In the genomic region with DNA sequence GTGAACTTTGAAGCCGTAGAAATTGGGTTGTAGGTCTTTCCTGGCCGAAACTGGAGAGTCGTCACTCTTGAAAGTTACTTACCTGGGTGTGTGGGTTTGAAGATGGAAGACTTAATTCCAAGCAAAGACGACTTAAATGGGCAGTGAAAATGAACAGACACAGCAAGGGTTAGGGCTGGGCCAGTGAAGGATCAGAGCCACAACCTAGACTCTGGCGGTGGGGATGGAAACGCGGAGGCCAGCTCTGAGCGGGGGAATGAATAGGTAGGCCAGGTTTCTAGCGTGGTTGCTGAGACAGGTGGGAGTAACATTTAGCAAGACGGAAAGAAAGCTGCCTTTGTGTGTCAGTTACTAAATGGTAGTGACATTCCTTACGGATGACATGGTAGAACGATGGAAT, we compare ENCODE assay signal across 7 mouse cellular contexts. TPM values are rescaled to one million over a fixed set of nuclear protein-coding genes. Genes with fewer than 3 reads are reported as not detected.
A peak's percentile ranks its signal among the peaks of the same experiment; 100 is the strongest.
DNase-seq lines count a peak whose midpoint lies in the region; ATAC-seq and TF ChIP-seq lines count a peak whose summit lies in the region.

No protein-coding gene starts in this region.

- intact Hi-C loops in left cerebral cortex, adult 2 months (cut with DNase I): loop anchor here (2.0 to 10.0 kb wide), 2 partner anchors 108 to 572 kb away; partner anchors contain the start of gene Zfand3

- no peaks in the 10 kb centered on the region for H3K9me3 ChIP-seq in embryonic facial prominence, embryonic 11.5 days (replicated peaks; ENCODE audit: control insufficient read depth, low read length)
- H3K9me3 ChIP-seq in hindbrain, embryonic 16.5 days (ENCODE audit: control insufficient read depth, low read length): no peaks in the 10 kb centered on the region
- H3K9me3 ChIP-seq in neural tube, embryonic 12.5 days: no peaks in the 10 kb centered on the region

- H3K27ac ChIP-seq in left cerebral cortex, adult 2 months: peak overlapping the region; percentile 100
- H3K27ac ChIP-seq in embryonic facial prominence, embryonic 11.5 days (replicated peaks; ENCODE audit: low read depth, low read length): no peak overlapping the region
- H3K27ac ChIP-seq in hindbrain, embryonic 16.5 days (ENCODE audit: low read depth, low read length): peak overlapping the region; percentile 93
- no peak overlapping the region for H3K27ac ChIP-seq in neural tube, embryonic 12.5 days

- 61% methylated on average over 12 of the region's 12 CpGs for WGBS in embryonic facial prominence, embryonic 11.5 days
- WGBS in hindbrain, embryonic 16.5 days: 59% methylated on average over 12 of the region's 12 CpGs
- WGBS in neural tube, embryonic 12.5 days: 63% methylated on average over 12 of the region's 12 CpGs

- H3K4me3 ChIP-seq in left cerebral cortex, adult 2 months: peak overlapping the region; percentile 91
- H3K4me3 ChIP-seq in embryonic facial prominence, embryonic 11.5 days (ENCODE audit: low read depth, low read length): peak overlapping the region; percentile 61
- peak overlapping the region; percentile 76 for H3K4me3 ChIP-seq in hindbrain, embryonic 16.5 days (ENCODE audit: low read length)
- H3K4me3 ChIP-seq in neural tube, embryonic 12.5 days: peak overlapping the region; percentile 80

- H3K9ac ChIP-seq in embryonic facial prominence, embryonic 11.5 days (replicated peaks; ENCODE audit: low read length): peak overlapping the region; percentile 59
- peak overlapping the region; percentile 86 for H3K9ac ChIP-seq in hindbrain, embryonic 16.5 days (ENCODE audit: low read depth, low read length)
- H3K9ac ChIP-seq in neural tube, embryonic 12.5 days: peak overlapping the region; percentile 73

- no peak for DNase-seq in left cerebral cortex, adult 2 months (ENCODE audit: extremely low spot score in 1 of 2, low spot score in 2 of 2)
- DNase-seq in left cerebral cortex, adult 8-10 months (ENCODE audit: low spot score in 2 of 2): no peak
- no peak for DNase-seq in embryonic facial prominence, embryonic 11.5 days (ENCODE audit: low spot score)
- DNase-seq in gastrocnemius, postnatal 10 days: no peak
- no peak for DNase-seq in layer of hippocampus, postnatal 25 days (ENCODE audit: extremely low spot score in 1 of 2, low spot score in 1 of 2)

- no peaks in the 10 kb centered on the region for H3K4me1 ChIP-seq in embryonic facial prominence, embryonic 11.5 days (ENCODE audit: control insufficient read depth, insufficient read depth, low read length)
- peaks cover 17% of the 10 kb centered on the region for H3K4me1 ChIP-seq in hindbrain, embryonic 16.5 days (ENCODE audit: control insufficient read depth, insufficient read depth, low read depth, low read length)
- H3K4me1 ChIP-seq in neural tube, embryonic 12.5 days: peaks cover 22% of the 10 kb centered on the region

- no peaks in the 10 kb centered on the region for H3K36me3 ChIP-seq in embryonic facial prominence, embryonic 11.5 days (replicated peaks; ENCODE audit: control insufficient read depth, insufficient read depth, low read depth, low read length)
- no peaks in the 10 kb centered on the region for H3K36me3 ChIP-seq in hindbrain, embryonic 16.5 days (ENCODE audit: control insufficient read depth, insufficient read depth, low read length)
- H3K36me3 ChIP-seq in neural tube, embryonic 12.5 days: no peaks in the 10 kb centered on the region

- TF ChIP-seq CTCF in left cerebral cortex, adult 2 months (IDR thresholded peaks at IDR 0.05): no peak

- no peak for ATAC-seq in embryonic facial prominence, embryonic 11.5 days (replicated peaks; ENCODE audit: insufficient number of reproducible peaks, low FRiP score, low TSS enrichment, low read depth)
- ATAC-seq in hindbrain, embryonic 16.5 days: no peak
- ATAC-seq in neural tube, embryonic 12.5 days (ENCODE audit: low FRiP score, low read depth): no peak

- no peaks in the 10 kb centered on the region for H3K27me3 ChIP-seq in embryonic facial prominence, embryonic 11.5 days (ENCODE audit: control insufficient read depth, insufficient read depth, low read length)
- no peaks in the 10 kb centered on the region for H3K27me3 ChIP-seq in hindbrain, embryonic 16.5 days (replicated peaks; ENCODE audit: control insufficient read depth, insufficient read depth, low read length)
- H3K27me3 ChIP-seq in neural tube, embryonic 12.5 days (replicated peaks): no peaks in the 10 kb centered on the region

- H3K4me2 ChIP-seq in embryonic facial prominence, embryonic 11.5 days (ENCODE audit: low read depth, low read length): peak overlapping the region; percentile 57
- peak overlapping the region; percentile 71 for H3K4me2 ChIP-seq in hindbrain, embryonic 16.5 days (ENCODE audit: low read length)
- peak overlapping the region; percentile 71 for H3K4me2 ChIP-seq in neural tube, embryonic 12.5 days (replicated peaks)

RNA-seq across cellular contexts. Expression of gene Btbd9, which starts 0.7 kb away (rescaled TPM):
- total RNA-seq in left cerebral cortex, adult 2 months (2021): 100 to 1,000 TPM; 102 to 104 TPM
- 100 to 1,000 TPM in 1 of 4 experiments, 10 to 100 TPM in 3; 85.1 to 103 (median 92.1) TPM for total RNA-seq in left cerebral cortex, adult 8-10 months (2022)
- polyA plus RNA-seq in embryonic facial prominence, embryonic 11.5 days (2014; fragmentation: Nextera tagmentation; extraction: Ambion mirVana): 40.6 and 43.6 TPM in 2 replicates
- polyA plus RNA-seq in hindbrain, embryonic 16.5 days (2015; fragmentation: Nextera tagmentation; extraction: Ambion mirVana): 135 TPM in 2 replicates
- 88.6 and 96.6 TPM in 2 replicates for polyA plus RNA-seq in neural tube, embryonic 12.5 days (2016; fragmentation: Nextera tagmentation; extraction: Ambion mirVana)
- total RNA-seq in gastrocnemius, postnatal 10 days (2021): 10 to 100 TPM; 16.7 to 20.1 TPM
- 100 to 1,000 TPM; 138 to 162 TPM for total RNA-seq in layer of hippocampus, postnatal 25 days (2021)

RNA-seq across cellular contexts. Expression of gene Dnah8, which starts 47.2 kb away (rescaled TPM):
- under 1 TPM; 0.35 to 0.97 TPM for total RNA-seq in left cerebral cortex, adult 2 months (2021)
- 1 to 10 TPM in 3 of 4 experiments, under 1 TPM in 1; 0.91 to 1.9 (median 1.7) TPM for total RNA-seq in left cerebral cortex, adult 8-10 months (2022)
- polyA plus RNA-seq in embryonic facial prominence, embryonic 11.5 days (2014; fragmentation: Nextera tagmentation; extraction: Ambion mirVana): 1.3 and 1.5 TPM in 2 replicates
- polyA plus RNA-seq in hindbrain, embryonic 16.5 days (2015; fragmentation: Nextera tagmentation; extraction: Ambion mirVana): 1.7 and 2.4 TPM in 2 replicates
- 0.84 and 1.4 TPM in 2 replicates for polyA plus RNA-seq in neural tube, embryonic 12.5 days (2016; fragmentation: Nextera tagmentation; extraction: Ambion mirVana)
- total RNA-seq in gastrocnemius, postnatal 10 days (2021): 1 to 10 TPM; 1.2 to 2.1 TPM
- total RNA-seq in layer of hippocampus, postnatal 25 days (2021): 1 to 10 TPM; 1.6 to 2.4 TPM

RNA-seq across cellular contexts. Expression of gene Glo1, which starts 49.7 kb away (rescaled TPM):
- 100 to 1,000 TPM; 137 to 143 TPM for total RNA-seq in left cerebral cortex, adult 2 months (2021)
- total RNA-seq in left cerebral cortex, adult 8-10 months (2022): 100 to 1,000 TPM; 157 to 162 (median 161) TPM
- polyA plus RNA-seq in embryonic facial prominence, embryonic 11.5 days (2014; fragmentation: Nextera tagmentation; extraction: Ambion mirVana): 268 and 275 TPM in 2 replicates
- 170 and 172 TPM in 2 replicates for polyA plus RNA-seq in hindbrain, embryonic 16.5 days (2015; fragmentation: Nextera tagmentation; extraction: Ambion mirVana)
- 183 and 190 TPM in 2 replicates for polyA plus RNA-seq in neural tube, embryonic 12.5 days (2016; fragmentation: Nextera tagmentation; extraction: Ambion mirVana)
- total RNA-seq in gastrocnemius, postnatal 10 days (2021): 100 to 1,000 TPM; 138 to 140 TPM
- 100 to 1,000 TPM; 179 to 204 TPM for total RNA-seq in layer of hippocampus, postnatal 25 days (2021)

Comparison
In these comparisons a context has a peak if more than half of its experiments do, and no peak if none do; other contexts are left out.
1. H3K27ac ChIP-seq: peak in left cerebral cortex, adult 2 months (single experiment) and hindbrain, embryonic 16.5 days (single experiment); none in embryonic facial prominence, embryonic 11.5 days (single experiment) and neural tube, embryonic 12.5 days (single experiment).
2. RNA of gene Btbd9, which starts 0.7 kb away (total RNA-seq): 138 to 162 TPM in layer of hippocampus, postnatal 25 days, 102 to 104 TPM in left cerebral cortex, adult 2 months and 85.1 to 103 TPM in left cerebral cortex, adult 8-10 months; 16.7 to 20.1 TPM in gastrocnemius, postnatal 10 days; every median in the first group is over 4 times any median in the second.
3. Peak in every context shown above with its lines, with median percentiles within 50 percentile points of each other: H3K4me3 ChIP-seq, H3K4me2 ChIP-seq and H3K9ac ChIP-seq.